Mouse (Mus musculus): ENCODE measurements around the gene Borcs6.
A peak's percentile ranks its signal among the peaks of the same experiment; 100 is the strongest.
"Not testable (repeated sequence)": the region's sequence is repeated elsewhere in the genome, so short reads cannot be mapped to it uniquely, and the experiment has no call there.

Gene Borcs6

GRCm38 (mm10) chr11:69089616-69090290, 30.2 kb downstream of the Borcs6 start:
- DNase-seq (ENCODE audit: low spot score) = no peak

GRCm38 (mm10) chr11:69090367-69090766, 30.9 kb downstream of the Borcs6 start:
- no peak for DNase-seq (ENCODE audit: low spot score)

GRCm38 (mm10) chr11:69091566-69092385, 32.3 kb downstream of the Borcs6 start:
- no peak for DNase-seq (ENCODE audit: low spot score)

GRCm38 (mm10) chr11:69092386-69092751, 32.9 kb downstream of the Borcs6 start:
- DNase-seq (ENCODE audit: low spot score) = peak; percentile 92

- no peak for DNase-seq (ENCODE audit: low spot score)
These were observed 33.4 kb downstream of the Borcs6 start for GRCm38 (mm10) chr11:69092871-69093270.

GRCm38 (mm10) chr11:69093856-69094255, 34.3 kb downstream of the Borcs6 start:
- DNase-seq (ENCODE audit: low spot score) = not testable (repeated sequence)

GRCm38 (mm10) chr11:69094697-69095429, 35.3 kb downstream of the Borcs6 start, which contains the start of gene Per1:
Per1 (plus strand) TSS chr11:69095217.
- DNase-seq (ENCODE audit: low spot score) = peak; percentile 99

GRCm38 (mm10) chr11:69095511-69096231, 36.2 kb downstream of the Borcs6 start:
- DNase-seq (ENCODE audit: low spot score) = no peak

GRCm38 (mm10) chr11:69096360-69096986, 37.0 kb downstream of the Borcs6 start:
- DNase-seq (ENCODE audit: low spot score) = no peak

- peak; percentile 85 for DNase-seq (ENCODE audit: low spot score)
These were observed 37.7 kb downstream of the Borcs6 start for GRCm38 (mm10) chr11:69096987-69097900.

- no peak for DNase-seq (ENCODE audit: low spot score)
These were observed 38.7 kb downstream of the Borcs6 start for GRCm38 (mm10) chr11:69098039-69098761.

GRCm38 (mm10) chr11:69098762-69099091, 39.2 kb downstream of the Borcs6 start:
- peak; percentile 95 for DNase-seq (ENCODE audit: low spot score)

- DNase-seq (ENCODE audit: low spot score) = no peak
These were observed 39.8 kb downstream of the Borcs6 start for GRCm38 (mm10) chr11:69099177-69099914.

- DNase-seq (ENCODE audit: low spot score) = peak; percentile 84
These were observed 40.4 kb downstream of the Borcs6 start for GRCm38 (mm10) chr11:69099915-69100345.

- DNase-seq (ENCODE audit: low spot score) = no peak
These were observed 41.3 kb downstream of the Borcs6 start for GRCm38 (mm10) chr11:69100639-69101360.

- no peak for DNase-seq (ENCODE audit: low spot score)
These were observed 42.3 kb downstream of the Borcs6 start for GRCm38 (mm10) chr11:69101604-69102402.

- no peak for DNase-seq (ENCODE audit: low spot score)
These were observed 42.8 kb downstream of the Borcs6 start for GRCm38 (mm10) chr11:69102403-69102725.

GRCm38 (mm10) chr11:69103121-69103520, 43.6 kb downstream of the Borcs6 start:
- no peak for DNase-seq (ENCODE audit: low spot score)

All from retina, embryonic 14.5 days (tissue).